Mouse (Mus musculus) neural tube, embryonic 12.5 days (tissue): ENCODE measurements at regions not wholly inside any gene's neighbourhood (a gene's known extent, or its start where the extent isn't known, plus 50 kb on each side); places are given as distances from the start of the nearest gene placed in this dataset.

ENCODE experiments used
- ATAC-seq: fragments of 200-750 bp; cut with Nextera tagmentation; 2 replicates; pipeline ENCODE4 v1.8.0; 2017; ENCODE audit warnings: low read depth, mild to moderate bottlenecking, moderate TSS enrichment, moderate library complexity; ENCODE audit not compliant: low FRiP score
- H3K27ac ChIP-seq: fragments of 300-500 bp; sonication (generic); 2 replicates; pipeline ENCODE4 v1.5.1; 2016
- H3K27me3 ChIP-seq: fragments of 300-500 bp; sonication (generic); replicated peaks from 2 replicates; pipeline ENCODE4 v1.6.1; 2016; ENCODE audit warnings: mild to moderate bottlenecking
- H3K36me3 ChIP-seq: fragments of 300-500 bp; sonication (generic); 2 replicates; pipeline ENCODE4 v1.6.1; 2016; ENCODE audit warnings: mild to moderate bottlenecking
- H3K4me1 ChIP-seq: fragments of 300-500 bp; sonication (generic); 2 replicates; pipeline ENCODE4 v1.6.1; 2016
- H3K4me2 ChIP-seq: fragments of 300-500 bp; sonication (generic); replicated peaks from 2 replicates; pipeline ENCODE4 v1.6.1; 2016; ENCODE audit warnings: mild to moderate bottlenecking
- H3K4me3 ChIP-seq: fragments of 300-500 bp; sonication (generic); 2 replicates; pipeline ENCODE4 v1.5.1; 2016
- H3K9ac ChIP-seq: fragments of 300-500 bp; sonication (generic); 2 replicates; pipeline ENCODE4 v1.6.1; 2016; ENCODE audit warnings: mild to moderate bottlenecking
- H3K9me3 ChIP-seq: fragments of 300-500 bp; sonication (generic); 2 replicates; pipeline ENCODE4 v1.6.1; 2016; ENCODE audit warnings: mild to moderate bottlenecking
- WGBS: fragments of 180-500 bp; shearing (Covaris S2); methylation state at CpG from one replicate; pipeline ENCODE4 v1.1.7; 2016; 5-methylcytosine and 5-hydroxymethylcytosine counted together

DNA sequence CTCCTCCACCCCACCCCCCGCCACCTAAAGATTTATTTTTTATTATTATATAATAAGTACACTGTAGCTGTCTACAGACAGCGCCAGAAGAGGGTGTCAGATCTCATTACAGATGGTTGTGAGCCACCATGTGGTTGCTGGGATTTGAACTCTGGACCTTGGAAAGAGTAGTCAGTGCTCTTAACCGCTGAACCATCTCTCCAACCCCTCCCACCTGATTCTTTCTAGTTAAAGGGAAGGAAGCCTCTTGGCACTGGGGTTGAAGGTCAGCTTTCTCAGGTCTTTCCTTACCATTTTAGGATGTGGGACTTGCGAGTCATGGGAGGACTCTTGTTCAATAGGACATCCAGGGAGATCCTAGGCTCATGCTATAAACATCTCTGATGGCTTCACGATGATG, 54.7 kb downstream of the Hes1 start:
- no peak overlapping the region for H3K9ac ChIP-seq
- no peak overlapping the region for H3K4me2 ChIP-seq
- peaks cover 6% of the 10 kb centered on the region; the same call in 1 of the 2 replicates for H3K27me3 ChIP-seq

DNA sequence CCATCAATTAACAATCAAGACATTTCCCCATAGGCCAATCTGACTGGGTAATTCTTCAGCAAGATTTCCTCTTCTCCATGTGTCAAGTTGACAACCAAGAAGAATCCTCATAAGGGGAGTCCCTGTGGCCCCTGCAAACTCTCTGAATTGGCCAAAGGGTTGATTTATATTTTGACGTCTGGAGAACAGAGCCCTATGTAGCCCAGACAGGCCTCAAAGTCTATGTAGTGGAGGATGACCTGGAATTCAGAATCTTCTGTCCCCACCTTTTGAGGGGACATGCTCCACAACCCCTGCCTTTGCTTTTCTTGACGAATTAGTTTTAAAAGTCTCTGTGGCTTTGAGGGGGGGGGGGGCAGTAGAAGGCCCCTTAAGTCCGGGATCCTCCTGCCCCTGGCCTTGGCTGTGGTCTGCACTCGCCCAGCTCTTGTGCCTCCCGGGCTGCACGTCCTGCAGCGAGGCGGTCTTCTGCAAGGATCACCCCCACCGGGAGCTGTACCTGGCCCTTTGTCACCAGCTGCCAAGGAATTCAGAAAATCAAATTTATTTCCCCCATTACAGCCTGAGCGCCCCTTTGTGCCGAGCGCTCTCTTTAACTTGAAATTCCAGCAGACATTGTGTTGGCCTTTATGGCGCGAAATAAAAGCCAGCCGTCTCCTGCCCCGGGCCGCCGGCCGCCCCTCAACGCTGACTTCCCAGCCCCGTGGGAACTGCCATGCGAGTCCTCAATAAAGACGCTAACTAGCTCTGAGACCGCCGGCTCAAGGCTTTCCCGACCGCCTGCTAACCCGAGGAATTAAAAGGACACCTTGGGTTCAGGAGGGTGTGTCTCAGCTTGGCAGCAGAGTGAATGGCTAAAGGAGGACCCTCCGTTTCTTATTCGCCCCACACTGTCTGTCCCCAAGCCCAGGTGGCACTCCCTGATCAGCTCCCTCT, 56.4 kb downstream of the Hes1 start:
- H3K4me3 ChIP-seq = no peak overlapping the region

More for the DNA sequence above, 54.7 kb downstream of the Hes1 start:
- no peak for ATAC-seq
- Histone ChIP-seq H3K27ac (no peak overlapping the region), H3K9me3 (no peaks in the 10 kb centered on the region), H3K4me3 (no peak overlapping the region), H3K4me1 (peaks cover 28% of the 10 kb centered on the region), H3K36me3 (no peaks in the 10 kb centered on the region)
- WGBS = 61% methylated on average over 5 of the region's 5 CpGs

DNA sequence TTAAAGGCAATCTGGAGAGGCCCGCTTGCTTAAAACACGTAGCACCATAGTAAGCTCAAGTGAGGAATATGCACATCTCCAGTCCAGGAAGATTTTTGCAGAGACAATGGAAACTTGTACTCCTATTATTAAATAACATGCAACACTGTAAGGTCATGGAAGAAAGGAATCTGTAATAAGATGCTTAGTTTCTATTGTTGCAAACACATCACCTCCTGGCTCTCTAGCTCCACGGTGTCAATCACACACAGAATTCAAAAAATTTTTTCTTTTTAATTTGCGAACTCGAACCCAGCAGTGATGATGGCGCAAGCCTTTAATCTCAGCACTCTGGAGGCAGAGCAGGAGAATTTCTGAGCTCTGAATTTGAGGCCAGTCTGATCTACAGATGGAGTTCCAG, 57.4 kb downstream of the Hes1 start:
- H3K27ac ChIP-seq = no peak overlapping the region
- 57% methylated on average over 6 of the region's 6 CpGs for WGBS

More for the DNA sequence above, 56.4 kb downstream of the Hes1 start:
- Histone ChIP-seq H3K27me3 (peaks cover 10% of the 10 kb centered on the region; the same call in 1 of the 2 replicates), H3K4me2 (peak overlapping the region; percentile 56), H3K9me3 (no peaks in the 10 kb centered on the region), H3K27ac (no peak overlapping the region), H3K4me1 (peaks cover 31% of the 10 kb centered on the region), H3K9ac (0 out of 2 replicates have a peak overlapping the region, but pooled peaks have one; percentile 21), H3K36me3 (no peaks in the 10 kb centered on the region)
- ATAC-seq = peak; percentile 85
- WGBS = 2% methylated on average over 30 of the region's 30 CpGs

DNA sequence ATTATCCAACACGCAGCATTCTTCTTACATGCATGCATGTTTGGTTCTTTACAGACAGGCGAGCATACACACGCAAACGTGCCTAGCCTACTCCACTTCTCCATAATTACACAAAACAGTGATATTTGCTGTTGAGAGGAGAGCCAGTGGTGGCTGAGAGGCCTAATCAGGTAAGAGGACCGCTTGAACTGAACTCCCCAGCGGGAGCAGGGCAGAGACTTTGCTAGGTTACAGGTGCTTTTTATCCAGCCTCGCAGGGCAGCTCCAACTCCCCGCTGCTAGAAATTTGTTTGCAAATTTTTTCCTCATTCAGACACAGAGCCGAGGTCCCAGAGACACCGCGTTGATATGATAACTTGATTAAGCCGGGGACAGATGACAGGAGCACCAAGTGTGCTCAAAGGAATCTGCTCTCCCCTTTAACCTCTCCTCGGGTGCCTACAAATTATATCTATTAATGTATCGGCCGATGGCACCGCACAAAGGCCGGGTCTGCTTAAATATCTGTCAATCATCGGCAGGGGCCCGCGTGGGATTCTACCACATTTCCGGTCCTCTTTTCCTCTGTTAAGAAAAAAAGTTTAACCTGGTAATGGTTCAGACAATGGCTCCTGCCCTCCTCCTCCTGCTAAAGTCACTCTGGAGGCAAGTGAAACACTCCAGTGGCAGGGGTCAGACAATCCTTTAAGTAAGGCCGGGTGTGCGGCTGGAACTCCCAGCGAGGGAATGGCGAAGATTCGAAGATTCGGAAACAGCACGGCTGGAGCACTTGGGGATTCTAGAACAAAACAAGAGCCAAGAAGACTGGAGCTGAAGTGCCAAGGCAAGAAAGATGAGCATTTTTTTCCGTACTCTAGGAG, 58.3 kb downstream of the Hes1 start:
- Histone ChIP-seq H3K9me3 (peaks cover 5% of the 10 kb centered on the region; the same call in 1 of the 2 replicates), H3K27ac (no peak overlapping the region), H3K4me3 (no peak overlapping the region), H3K27me3 (peaks cover 10% of the 10 kb centered on the region; the same call in 1 of the 2 replicates), H3K9ac (no peak overlapping the region), H3K4me1 (peaks cover 31% of the 10 kb centered on the region), H3K36me3 (no peaks in the 10 kb centered on the region), H3K4me2 (no peak overlapping the region)
- ATAC-seq = no peak
- WGBS = 10% methylated on average over 29 of the region's 29 CpGs

More for the DNA sequence above, 57.4 kb downstream of the Hes1 start:
- H3K9ac ChIP-seq = no peak overlapping the region
- H3K4me2 ChIP-seq = no peak overlapping the region
- no peaks in the 10 kb centered on the region for H3K36me3 ChIP-seq
- no peak overlapping the region for H3K4me3 ChIP-seq
- H3K4me1 ChIP-seq = peaks cover 31% of the 10 kb centered on the region
- no peaks in the 10 kb centered on the region for H3K9me3 ChIP-seq
- no peak for ATAC-seq
- H3K27me3 ChIP-seq = peaks cover 10% of the 10 kb centered on the region; the same call in 1 of the 2 replicates

DNA sequence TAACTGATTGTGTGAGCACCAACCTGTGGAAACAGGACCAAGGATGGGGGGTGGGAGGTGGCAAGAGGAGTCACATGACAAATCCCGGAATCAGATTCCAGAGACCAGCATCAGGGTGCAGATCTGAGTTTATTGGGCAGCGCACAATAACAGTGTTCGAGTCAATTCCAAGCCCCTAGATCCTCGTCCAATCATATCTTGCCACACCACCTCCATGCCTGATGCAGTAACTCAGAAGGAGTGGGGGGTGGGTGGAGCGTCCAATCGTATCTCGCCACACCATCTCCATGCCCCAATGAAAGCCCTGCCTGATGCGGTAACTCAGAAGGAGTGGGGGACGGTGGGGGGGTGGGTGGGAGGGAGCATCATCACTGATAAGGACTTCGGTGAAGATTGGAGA, 62.8 kb downstream of the Hes1 start:
- WGBS = 96% methylated on average over 10 of the region's 10 CpGs
- no peak overlapping the region for H3K9ac ChIP-seq
- ATAC-seq = no peak

DNA sequence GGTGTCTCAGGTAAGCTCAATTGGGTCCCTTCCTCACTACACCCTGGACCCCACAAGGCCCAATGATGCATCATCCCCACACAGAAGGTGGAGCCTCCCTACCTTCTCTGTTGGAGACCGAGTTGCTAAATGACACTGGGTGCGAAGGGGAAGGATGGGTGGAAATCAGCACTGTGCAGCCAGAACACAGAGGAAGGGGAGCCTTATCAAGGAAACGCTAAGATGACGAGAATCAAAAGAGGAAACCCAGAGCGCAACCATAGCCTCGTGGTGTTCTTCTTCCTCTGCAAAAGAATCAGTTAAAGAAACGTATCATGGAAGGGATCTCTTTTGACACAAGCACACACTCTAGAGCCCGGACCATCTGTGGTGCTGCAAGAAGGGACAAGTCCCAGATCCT, 64.6 kb downstream of the Hes1 start:
- H3K36me3 ChIP-seq = no peaks in the 10 kb centered on the region
- H3K4me3 ChIP-seq = no peak overlapping the region
- ATAC-seq = no peak
- peaks cover 7% of the 10 kb centered on the region; the same call in 1 of the 2 replicates for H3K9me3 ChIP-seq
- peaks cover 27% of the 10 kb centered on the region for H3K4me1 ChIP-seq
- WGBS = 54% methylated on average over 8 of the region's 8 CpGs
- H3K9ac ChIP-seq = no peak overlapping the region
- no peak overlapping the region for H3K27ac ChIP-seq
- H3K4me2 ChIP-seq = no peak overlapping the region
- peaks cover 32% of the 10 kb centered on the region for H3K27me3 ChIP-seq

More for the DNA sequence above, 62.8 kb downstream of the Hes1 start:
- Histone ChIP-seq H3K36me3 (no peaks in the 10 kb centered on the region), H3K27ac (no peak overlapping the region), H3K9me3 (peaks cover 7% of the 10 kb centered on the region; the same call in 1 of the 2 replicates), H3K4me3 (no peak overlapping the region), H3K4me2 (no peak overlapping the region), H3K27me3 (peaks cover 20% of the 10 kb centered on the region), H3K4me1 (peaks cover 35% of the 10 kb centered on the region)

DNA sequence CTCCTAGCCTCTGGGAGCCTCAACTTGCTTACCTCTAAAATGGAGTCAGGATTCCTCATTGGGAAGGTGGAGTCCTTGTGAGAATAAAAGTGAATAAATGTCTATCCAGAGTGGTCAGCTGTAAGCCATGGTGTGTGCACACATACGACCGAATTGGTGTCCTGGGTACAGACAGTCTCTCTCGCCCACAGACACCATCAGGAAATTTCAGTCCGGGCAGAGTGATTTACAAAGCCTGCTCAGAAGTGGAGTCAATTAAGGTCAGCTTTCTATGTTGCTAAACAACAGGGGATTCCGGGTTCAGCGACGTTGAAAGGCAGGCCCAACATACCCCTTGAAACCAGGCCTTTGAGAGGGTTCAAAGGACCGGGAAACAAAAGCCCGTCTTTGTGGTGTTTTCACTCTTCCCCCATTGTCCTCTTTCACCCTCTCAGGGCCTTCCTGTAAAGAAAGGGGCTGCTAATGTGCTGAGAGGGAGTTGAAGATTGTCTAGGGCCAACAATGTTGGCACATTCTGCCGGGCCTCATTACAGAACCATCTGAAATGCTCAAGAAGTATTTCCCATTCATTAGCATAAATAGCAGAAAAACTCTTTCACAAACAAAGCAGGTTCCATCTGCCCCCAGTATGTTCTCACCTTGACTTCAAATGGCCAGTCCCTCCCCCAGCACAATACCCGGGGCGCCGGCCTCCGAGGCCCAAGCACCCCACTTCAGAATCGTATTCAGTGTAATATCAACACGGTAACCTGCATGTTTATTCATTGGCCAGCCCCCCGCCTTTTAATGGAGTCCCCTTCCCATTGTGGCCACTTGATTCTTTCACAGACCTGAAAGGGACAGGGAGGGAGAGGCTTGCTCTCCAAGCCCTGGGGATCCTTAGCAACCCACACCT, 65.3 kb downstream of the Hes1 start:
- peaks cover 7% of the 10 kb centered on the region; the same call in 1 of the 2 replicates for H3K9me3 ChIP-seq
- peaks cover 33% of the 10 kb centered on the region for H3K27me3 ChIP-seq
- H3K27ac ChIP-seq = no peak overlapping the region
- peaks cover 27% of the 10 kb centered on the region for H3K4me1 ChIP-seq
- H3K9ac ChIP-seq = no peak overlapping the region
- H3K4me3 ChIP-seq = no peak overlapping the region
- 11% methylated on average over 17 of the region's 17 CpGs for WGBS
- H3K4me2 ChIP-seq = 0 out of 2 replicates have a peak overlapping the region, but pooled peaks have one; percentile 7
- peak; percentile 65 for ATAC-seq
- H3K36me3 ChIP-seq = no peaks in the 10 kb centered on the region

DNA sequence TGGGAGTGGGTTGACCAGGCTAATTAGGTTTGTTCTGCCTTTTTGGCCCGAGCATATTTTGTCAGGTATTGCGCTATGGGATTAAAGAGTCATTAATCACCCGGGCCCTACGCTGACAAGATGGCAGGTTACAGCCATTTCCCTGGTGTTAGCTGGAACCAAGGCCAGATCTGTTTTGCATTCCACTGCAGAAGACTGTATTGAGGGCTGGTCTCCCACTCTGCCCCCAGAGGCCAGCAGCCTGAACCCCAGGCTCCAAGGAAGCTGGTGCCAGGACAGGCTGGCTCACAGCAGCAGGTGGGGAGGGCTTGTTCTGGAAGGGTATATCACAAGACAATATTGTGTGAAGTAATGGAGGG, 65.9 kb downstream of the Hes1 start:
- Histone ChIP-seq H3K4me3 (no peak overlapping the region), H3K4me2 (0 out of 2 replicates have a peak overlapping the region, but pooled peaks have one; percentile 7), H3K27ac (no peak overlapping the region), H3K36me3 (no peaks in the 10 kb centered on the region), H3K4me1 (peaks cover 24% of the 10 kb centered on the region), H3K9me3 (peaks cover 7% of the 10 kb centered on the region; the same call in 1 of the 2 replicates), H3K27me3 (peaks cover 37% of the 10 kb centered on the region), H3K9ac (no peak overlapping the region)
- peak; percentile 71 for ATAC-seq
- whole genome bisulfite sequencing = 21% methylated on average over 4 of the region's 4 CpGs

DNA sequence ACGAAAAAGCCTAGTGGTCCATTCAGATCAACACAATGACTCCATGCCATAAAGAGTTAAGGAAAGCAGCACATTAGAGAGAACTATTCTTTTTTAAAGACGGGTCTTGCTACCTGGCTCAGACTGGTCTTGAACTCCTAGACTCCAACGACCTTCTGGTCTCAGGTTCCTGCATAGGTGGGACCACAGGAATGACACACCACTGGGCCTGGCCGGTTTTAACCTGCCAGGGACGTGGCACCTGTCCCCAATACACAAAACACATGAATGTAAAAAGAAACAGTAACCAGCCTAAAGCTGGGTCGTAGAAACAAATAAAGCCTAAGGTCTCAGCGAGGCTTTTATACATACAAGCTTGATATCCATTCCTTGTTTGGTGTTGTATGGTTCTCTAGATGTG, 67.9 kb downstream of the Hes1 start:
- H3K9ac ChIP-seq = no peak overlapping the region
- H3K36me3 ChIP-seq = no peaks in the 10 kb centered on the region
- 76% methylated on average over 7 of the region's 7 CpGs for WGBS
- no peak overlapping the region for H3K4me2 ChIP-seq
- no peak for ATAC-seq
- no peak overlapping the region for H3K4me3 ChIP-seq
- peaks cover 37% of the 10 kb centered on the region for H3K27me3 ChIP-seq
- no peak overlapping the region for H3K27ac ChIP-seq
- peaks cover 24% of the 10 kb centered on the region for H3K4me1 ChIP-seq
- H3K9me3 ChIP-seq = peaks cover 6% of the 10 kb centered on the region; the same call in 1 of the 2 replicates

DNA sequence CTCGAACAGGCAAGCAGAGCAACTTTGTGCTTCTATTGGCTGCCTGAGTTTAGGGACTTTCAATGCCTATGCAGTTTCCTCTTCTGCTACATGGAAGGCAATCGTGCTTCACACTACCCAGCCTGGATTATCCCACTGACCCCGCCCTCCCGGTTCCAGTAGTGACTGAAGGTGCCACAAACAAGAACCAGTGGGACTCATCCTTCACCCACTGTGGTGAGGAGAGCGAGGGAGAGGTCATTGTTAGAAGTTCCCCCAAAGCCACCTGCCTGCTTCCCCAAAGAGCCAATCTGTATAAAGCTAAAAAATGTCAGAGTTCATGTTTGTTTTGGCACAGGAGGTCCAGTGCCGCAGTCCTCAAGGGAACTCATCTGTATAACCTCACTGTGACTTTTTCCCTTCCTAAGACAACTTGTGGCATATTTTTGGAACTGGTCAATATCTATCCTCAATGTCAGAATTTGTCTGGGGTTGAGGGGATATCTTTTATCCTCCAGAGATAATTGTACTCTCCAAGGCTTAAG, 70.5 kb downstream of the Hes1 start:
- no peak overlapping the region for H3K4me2 ChIP-seq
- WGBS = 57% methylated on average over 6 of the region's 6 CpGs
- no peak for ATAC-seq
- H3K9ac ChIP-seq = no peak overlapping the region
- peaks cover 35% of the 10 kb centered on the region for H3K27me3 ChIP-seq
- H3K36me3 ChIP-seq = no peaks in the 10 kb centered on the region
- H3K27ac ChIP-seq = no peak overlapping the region
- H3K4me3 ChIP-seq = no peak overlapping the region
- H3K4me1 ChIP-seq = peaks cover 15% of the 10 kb centered on the region
- H3K9me3 ChIP-seq = no peaks in the 10 kb centered on the region

DNA sequence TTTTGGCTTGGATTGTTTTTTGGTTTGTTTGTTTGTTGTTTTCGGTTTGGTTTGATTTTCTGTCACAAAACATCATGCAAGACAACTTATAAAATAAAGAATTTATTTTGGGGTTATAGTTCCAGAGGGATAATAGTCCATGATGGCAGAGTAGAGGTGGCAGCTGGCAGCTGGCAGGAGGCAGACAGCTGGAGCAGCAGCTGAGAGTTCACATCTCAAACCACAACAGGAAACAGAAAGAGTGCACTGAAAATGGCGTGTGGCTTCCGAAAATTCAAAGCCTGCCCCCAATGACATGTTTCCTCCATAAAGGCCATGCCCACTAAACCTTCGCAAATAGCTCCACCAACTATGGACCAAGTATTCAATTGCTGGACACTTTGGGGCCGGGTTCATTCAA, 72.7 kb downstream of the Hes1 start:
- Histone ChIP-seq H3K4me3 (no peak overlapping the region), H3K36me3 (no peaks in the 10 kb centered on the region), H3K4me1 (no peaks in the 10 kb centered on the region), H3K4me2 (no peak overlapping the region), H3K9ac (no peak overlapping the region), H3K9me3 (no peaks in the 10 kb centered on the region), H3K27me3 (peaks cover 30% of the 10 kb centered on the region), H3K27ac (no peak overlapping the region)
- ATAC-seq = no peak
- 88% methylated on average over 5 of the region's 5 CpGs for WGBS
